Mouse (Mus musculus) gastrocnemius, adult 2 months (tissue): Measurements from ENCODE around the gene Kdm6b. TPM values are rescaled to one million over a fixed set of nuclear protein-coding genes. Genes with fewer than 3 reads are reported as not detected.
A peak's percentile ranks its signal among the peaks of the same experiment; 100 is the strongest.

Experiments used
- DNase-seq: peaks from one replicate; pipeline ENCODE4 v3.0.0; 2022
- H3K27ac ChIP-seq: fragments of 200-600 bp; 2 replicates; pipeline ENCODE4 v1.8.1; 2022; ENCODE audit warnings: mild to moderate bottlenecking
- H3K4me3 ChIP-seq: fragments of 200-600 bp; 2 replicates; pipeline ENCODE4 v1.8.1; 2022; ENCODE audit warnings: mild to moderate bottlenecking, moderate library complexity
- CTCF ChIP-seq: fragments of 200-600 bp; IDR thresholded peaks from 2 replicates; pipeline ENCODE4 v1.8.1; 2022; ENCODE audit warnings: antibody characterized with exemption, mild to moderate bottlenecking, moderate library complexity
- intact Hi-C: fragments of 180-260 bp; cut with DNase I; formaldehyde crosslinking; loops from one replicate; pipeline ENCODE4 v1.15.1; 2025
- total RNA-seq, 2 experiments: library from RNA; stranded (reverse); gene quantifications; 2 replicates each; pipeline ENCODE4 v1.2.3; 2021

Gene Kdm6b
- total RNA-seq, 2 experiments from 2014 or later = 23.9 to 24.5 TPM

- intact Hi-C loops = loop anchor here (10.0 kb wide), 2 partner anchors 346 to 584 kb away; partner anchors contain the start of genes Gabarap and Phf23
- DNase-seq = peak; percentile 64
- TF ChIP-seq CTCF = no peak
Measured at GRCm38 (mm10) chr11:69410310-69411072, 3.0 kb downstream of the Kdm6b start.

GRCm38 (mm10) chr11:69410045-69410309 lies 3.5 kb downstream of the Kdm6b start:
- DNase-seq = no peak
- no peak for TF ChIP-seq CTCF
- Histone ChIP-seq H3K27ac (peak overlapping the region; percentile 94), H3K4me3 (peak overlapping the region; percentile 86)
- intact Hi-C loops = loop anchor here (10.0 kb wide), 2 partner anchors 345 to 585 kb away; partner anchors contain the start of genes Gabarap and Phf23

More at GRCm38 (mm10) chr11:69410310-69411072, 3.0 kb downstream of the Kdm6b start:
- peak overlapping the region; percentile 94 for H3K27ac ChIP-seq
- peak overlapping the region; percentile 86 for H3K4me3 ChIP-seq

GRCm38 (mm10) chr11:69409378-69410044 lies 4.0 kb downstream of the Kdm6b start:
- intact Hi-C loops = loop anchor here (10.0 kb wide), 2 partner anchors 345 to 585 kb away; partner anchors contain the start of genes Gabarap and Phf23

GRCm38 (mm10) chr11:69408541-69409377 lies 4.7 kb downstream of the Kdm6b start:
- peak overlapping the region; percentile 86 for H3K4me3 ChIP-seq
- TF ChIP-seq CTCF = peak; percentile 23
- peak; percentile 85 for DNase-seq
- H3K27ac ChIP-seq = peak overlapping the region; percentile 94
- intact Hi-C loops = no loop called here

More at GRCm38 (mm10) chr11:69409378-69410044, 4.0 kb downstream of the Kdm6b start:
- TF ChIP-seq CTCF = no peak
- DNase-seq = peak; percentile 85
- peak overlapping the region; percentile 94 for H3K27ac ChIP-seq
- peak overlapping the region; percentile 86 for H3K4me3 ChIP-seq

- Histone ChIP-seq H3K4me3 (peak overlapping the region; percentile 86), H3K27ac (peak overlapping the region; percentile 94)
- intact Hi-C loops = no loop called here
- DNase-seq = no peak
- no peak for TF ChIP-seq CTCF
Measured at GRCm38 (mm10) chr11:69407724-69408004, 5.8 kb downstream of the Kdm6b start.

GRCm38 (mm10) chr11:69406867-69407723 lies 6.4 kb downstream of the Kdm6b start:
- Histone ChIP-seq H3K4me3 (no peak overlapping the region), H3K27ac (no peak overlapping the region)
- TF ChIP-seq CTCF = no peak
- DNase-seq = no peak
- intact Hi-C loops = no loop called here

- intact Hi-C loops = no loop called here
- Histone ChIP-seq H3K4me3 (no peak overlapping the region), H3K27ac (no peak overlapping the region)
- TF ChIP-seq CTCF = no peak
- DNase-seq = peak; percentile 27
Measured at GRCm38 (mm10) chr11:69406282-69406681, 7.2 kb downstream of the Kdm6b start.

GRCm38 (mm10) chr11:69405397-69406200 lies 7.9 kb downstream of the Kdm6b start:
- H3K4me3 ChIP-seq = no peak overlapping the region
- no peak for TF ChIP-seq CTCF
- H3K27ac ChIP-seq = no peak overlapping the region
- DNase-seq = no peak
- intact Hi-C loops = no loop called here

GRCm38 (mm10) chr11:69404595-69405396 lies 8.7 kb downstream of the Kdm6b start:
- Histone ChIP-seq H3K27ac (no peak overlapping the region), H3K4me3 (no peak overlapping the region)
- TF ChIP-seq CTCF = no peak
- DNase-seq = no peak
- intact Hi-C loops = no loop called here

- no peak for TF ChIP-seq CTCF
- no peak for DNase-seq
- intact Hi-C loops = no loop called here
Measured at GRCm38 (mm10) chr11:69403691-69404594, 9.5 kb downstream of the Kdm6b start.

More at GRCm38 (mm10) chr11:69403691-69404594, 9.5 kb downstream of the Kdm6b start:
- Histone ChIP-seq H3K27ac (no peak overlapping the region), H3K4me3 (no peak overlapping the region)
